Mouse (Mus musculus): ENCODE data around the gene Slc51a. TPM values are rescaled to one million over a fixed set of nuclear protein-coding genes. Genes with fewer than 3 reads are reported as not detected.

Slc51a gene
- total and polyA plus RNA-seq, 3 experiments, result 0.08 to 0.17 TPM; not detected in 1

DNA sequence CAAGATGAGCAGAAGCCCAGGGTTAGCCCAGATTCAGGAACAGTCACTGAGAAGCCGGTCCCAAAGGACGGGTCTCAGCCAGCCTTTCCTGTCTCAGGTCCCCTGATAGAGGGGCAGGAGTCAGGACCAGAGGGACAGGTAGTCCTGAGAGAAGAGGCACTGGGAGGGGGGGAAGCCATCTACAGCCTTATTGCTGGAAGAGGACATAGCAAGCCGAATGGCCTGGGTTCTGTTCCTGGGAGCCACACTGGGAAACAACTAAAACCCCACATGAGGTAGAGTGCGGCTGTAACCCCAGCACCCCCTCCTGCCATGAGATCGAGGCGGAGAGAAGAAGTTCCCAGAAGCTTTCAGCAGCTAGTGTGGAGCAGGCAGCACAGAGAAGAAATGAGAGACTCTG, 26.3 kb upstream of the Slc51a start:
- Histone ChIP-seq H3K4me1 (ENCODE audit: control insufficient read depth in 1 of 2, insufficient read depth in 2 of 2) (no peaks in the 10 kb centered on the region; a peak in 1 of 4 replicates), H3K79me2 (replicated peaks; ENCODE audit: control insufficient read depth, extremely low read depth, insufficient read depth, poor library complexity, severe bottlenecking) (no peaks in the 10 kb centered on the region), H3K36me3 (replicated peaks in 1 of 2; ENCODE audit: control insufficient read depth in 1 of 2, insufficient read depth in 1 of 2, low read length in 1 of 2) (no peaks in the 10 kb centered on the region), H3K27me3 (replicated peaks) (peaks cover 2% of the 10 kb centered on the region), H3K27ac (ENCODE audit: insufficient read depth, low read depth) (no peak overlapping the region), H3K9me3 (replicated peaks; ENCODE audit: low read length) (no peaks in the 10 kb centered on the region), H3K4me2 (ENCODE audit: insufficient read depth, low read depth, poor library complexity, severe bottlenecking) (no peak overlapping the region), H3K4me3 (replicated peaks in 1 of 3; ENCODE audit: low read depth in 2 of 3, low read length in 2 of 3, poor library complexity in 1 of 3) (no peak overlapping the region), H3K9ac (ENCODE audit: insufficient read depth, low read depth) (no peak overlapping the region)
- in situ Hi-C loops (cut with MboI; ENCODE audit: low pct_ligation_motif_present, low pct_unique_long_range_greater_than_20kb, low sequenced_read_pairs), result loop anchor here (5.0 kb wide), 1 partner anchor 118 kb away; no protein-coding TSS in a partner anchor
- no peak for DNase-seq (ENCODE audit: extremely low read depth)
- TF ChIP-seq ZC3H11A (IDR thresholded peaks at IDR 0.05; ENCODE audit: low read depth, low read length) (no peak), MXI1 (IDR thresholded peaks at IDR 0.05; ENCODE audit: low read depth, low read length) (no peak), CTCF (conservative IDR thresholded peaks at IDR 0.05 in 1 of 2, IDR thresholded peaks at IDR 0.05 in 1 of 2; ENCODE audit: low read depth in 2 of 2, low read length in 2 of 2) (no peak), SIN3A (IDR thresholded peaks at IDR 0.05; ENCODE audit: low read length) (no peak), ZMIZ1 (IDR thresholded peaks at IDR 0.05; ENCODE audit: low read depth, low read length) (no peak), JUN (IDR thresholded peaks at IDR 0.05; ENCODE audit: insufficient read depth, low read depth, low read length) (no peak), KAT2A (IDR thresholded peaks at IDR 0.05; ENCODE audit: insufficient replicate concordance, low read length) (no peak), CHD1 (IDR thresholded peaks at IDR 0.05; ENCODE audit: low read depth, low read length) (no peak), CHD2 (IDR thresholded peaks at IDR 0.05; ENCODE audit: low read length) (no peak), BHLHE40 (IDR thresholded peaks at IDR 0.05; ENCODE audit: low read depth, low read length) (no peak), NELFE (IDR thresholded peaks at IDR 0.05; ENCODE audit: low read depth, low read length) (no peak), HCFC1 (IDR thresholded peaks at IDR 0.05; ENCODE audit: low read depth, low read length) (no peak), POLR2AphosphoS2 (IDR thresholded peaks at IDR 0.05; ENCODE audit: low read depth, low read length) (no peak), MEF2A (IDR thresholded peaks at IDR 0.05; ENCODE audit: borderline replicate concordance, low read depth, low read length) (no peak), NRF1 (IDR thresholded peaks at IDR 0.05; ENCODE audit: low read depth, low read length) (no peak), USF1 (IDR thresholded peaks at IDR 0.05; ENCODE audit: low read depth, low read length) (no peak), IRF4 (IDR thresholded peaks at IDR 0.05; ENCODE audit: low read depth, low read length) (no peak), ETS1 (conservative IDR thresholded peaks at IDR 0.05; ENCODE audit: low read depth, low read length) (no peak), ELF1 (IDR thresholded peaks at IDR 0.05; ENCODE audit: low read depth, low read length) (no peak), MAFK (IDR thresholded peaks at IDR 0.05; ENCODE audit: insufficient replicate concordance, low read length) (no peak)
- dilution Hi-C loops (cut with MboI; ENCODE audit: extremely low pct_ligation_motif_present, extremely low pct_unique_long_range_greater_than_20kb, low sequenced_read_pairs), result no loop called here

DNA sequence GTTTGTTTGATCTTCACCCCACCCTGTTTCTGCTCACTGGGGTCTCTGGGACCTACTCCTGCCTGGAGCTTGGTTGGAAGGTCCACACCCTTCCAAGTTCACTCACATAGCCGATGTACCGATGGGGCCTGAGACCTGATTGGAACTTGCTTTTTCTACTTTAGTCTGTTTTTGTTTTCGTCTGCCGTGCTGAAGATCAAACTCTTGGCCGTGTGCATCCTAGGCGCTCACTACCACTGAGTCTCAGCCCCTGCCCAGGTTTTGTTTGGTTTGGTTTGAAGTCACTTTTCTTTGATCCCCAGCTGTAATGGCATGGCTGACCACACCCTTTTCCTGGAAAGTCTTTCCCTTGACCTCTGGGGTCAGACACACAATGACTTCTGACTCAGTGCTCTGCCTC, 25.7 kb upstream of the Slc51a start:
- no peaks in the 10 kb centered on the region; a peak in 1 of 4 replicates for H3K4me1 ChIP-seq (ENCODE audit: control insufficient read depth in 1 of 2, insufficient read depth in 2 of 2)

More for the DNA sequence above, 25.7 kb upstream of the Slc51a start:
- H3K27ac ChIP-seq (ENCODE audit: insufficient read depth, low read depth), result no peak overlapping the region
- H3K9me3 ChIP-seq (replicated peaks; ENCODE audit: low read length), result no peaks in the 10 kb centered on the region
- peaks cover 2% of the 10 kb centered on the region for H3K27me3 ChIP-seq (replicated peaks)
- no peak overlapping the region for H3K4me3 ChIP-seq (replicated peaks in 1 of 3; ENCODE audit: low read depth in 2 of 3, low read length in 2 of 3, poor library complexity in 1 of 3)
- TF ChIP-seq JUND (conservative IDR thresholded peaks at IDR 0.05; ENCODE audit: low read depth, low read length) (no peak), USF1 (IDR thresholded peaks at IDR 0.05; ENCODE audit: low read depth, low read length) (no peak), RCOR1 (conservative IDR thresholded peaks at IDR 0.05; ENCODE audit: low read depth, low read length) (no peak), ZC3H11A (IDR thresholded peaks at IDR 0.05; ENCODE audit: low read depth, low read length) (no peak), GABPA (IDR thresholded peaks at IDR 0.05; ENCODE audit: insufficient replicate concordance, low read depth, low read length) (no peak)
- no peak overlapping the region for H3K4me2 ChIP-seq (ENCODE audit: insufficient read depth, low read depth, poor library complexity, severe bottlenecking)
- no peaks in the 10 kb centered on the region for H3K36me3 ChIP-seq (replicated peaks in 1 of 2; ENCODE audit: control insufficient read depth in 1 of 2, insufficient read depth in 1 of 2, low read length in 1 of 2)
- no peak overlapping the region for H3K9ac ChIP-seq (ENCODE audit: insufficient read depth, low read depth)
- no peaks in the 10 kb centered on the region for H3K79me2 ChIP-seq (replicated peaks; ENCODE audit: control insufficient read depth, extremely low read depth, insufficient read depth, poor library complexity, severe bottlenecking)
- dilution Hi-C loops (cut with MboI; ENCODE audit: extremely low pct_ligation_motif_present, extremely low pct_unique_long_range_greater_than_20kb, low sequenced_read_pairs) (no loop called here), in situ Hi-C loops (cut with MboI; ENCODE audit: low pct_ligation_motif_present, low pct_unique_long_range_greater_than_20kb, low sequenced_read_pairs) (loop anchor here (5.0 kb wide), 1 partner anchor 119 kb away; no protein-coding TSS in a partner anchor)
- DNase-seq (ENCODE audit: extremely low read depth), result no peak
